Mouse (Mus musculus) neural tube, embryonic 12.5 days (tissue): ENCODE measurements at regions not wholly inside any gene's neighbourhood (a gene's known extent, or its start where the extent isn't known, plus 50 kb on each side); places are given as distances from the start of the nearest gene placed in this dataset.

ENCODE experiments used
- ATAC-seq: fragments of 200-750 bp; cut with Nextera tagmentation; 2 replicates; pipeline ENCODE4 v1.8.0; 2017; ENCODE audit warnings: low read depth, mild to moderate bottlenecking, moderate TSS enrichment, moderate library complexity; ENCODE audit not compliant: low FRiP score
- H3K27ac ChIP-seq: fragments of 300-500 bp; sonication (generic); 2 replicates; pipeline ENCODE4 v1.5.1; 2016
- H3K27me3 ChIP-seq: fragments of 300-500 bp; sonication (generic); replicated peaks from 2 replicates; pipeline ENCODE4 v1.6.1; 2016; ENCODE audit warnings: mild to moderate bottlenecking
- H3K36me3 ChIP-seq: fragments of 300-500 bp; sonication (generic); 2 replicates; pipeline ENCODE4 v1.6.1; 2016; ENCODE audit warnings: mild to moderate bottlenecking
- H3K4me1 ChIP-seq: fragments of 300-500 bp; sonication (generic); 2 replicates; pipeline ENCODE4 v1.6.1; 2016
- H3K4me2 ChIP-seq: fragments of 300-500 bp; sonication (generic); replicated peaks from 2 replicates; pipeline ENCODE4 v1.6.1; 2016; ENCODE audit warnings: mild to moderate bottlenecking
- H3K4me3 ChIP-seq: fragments of 300-500 bp; sonication (generic); 2 replicates; pipeline ENCODE4 v1.5.1; 2016
- H3K9ac ChIP-seq: fragments of 300-500 bp; sonication (generic); 2 replicates; pipeline ENCODE4 v1.6.1; 2016; ENCODE audit warnings: mild to moderate bottlenecking
- H3K9me3 ChIP-seq: fragments of 300-500 bp; sonication (generic); 2 replicates; pipeline ENCODE4 v1.6.1; 2016; ENCODE audit warnings: mild to moderate bottlenecking
- WGBS: fragments of 180-500 bp; shearing (Covaris S2); methylation state at CpG from one replicate; pipeline ENCODE4 v1.1.7; 2016; 5-methylcytosine and 5-hydroxymethylcytosine counted together

DNA sequence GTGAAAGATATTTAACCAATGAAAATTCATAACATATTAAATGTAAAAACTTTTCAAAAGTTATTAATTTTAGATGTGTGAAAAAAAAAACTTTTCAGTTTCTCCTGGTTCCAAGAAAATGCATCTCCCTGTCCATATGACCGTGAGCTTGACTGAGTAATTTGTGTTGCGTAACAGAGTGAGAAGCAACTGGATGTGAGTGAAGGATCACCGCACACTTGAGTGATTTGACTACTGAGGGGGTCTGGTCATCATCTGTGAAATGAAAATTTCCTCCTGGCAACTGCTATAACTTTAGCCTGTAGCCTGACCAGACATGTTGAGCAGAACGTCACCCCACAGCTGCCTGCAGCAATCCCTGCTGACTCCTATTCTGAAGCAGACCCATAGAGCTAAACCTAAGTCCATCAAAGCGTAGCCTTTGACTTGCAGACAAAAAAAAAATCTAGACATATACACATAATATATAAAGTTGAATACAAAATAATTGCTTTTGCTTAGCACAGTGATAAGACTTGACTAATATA, 461.2 kb downstream of the Brinp3 start:
- no peaks in the 10 kb centered on the region for H3K4me1 ChIP-seq
- ATAC-seq, result no peak
- no peak overlapping the region for H3K9ac ChIP-seq
- no peaks in the 10 kb centered on the region for H3K36me3 ChIP-seq
- no peaks in the 10 kb centered on the region for H3K9me3 ChIP-seq
- no peak overlapping the region for H3K4me3 ChIP-seq
- H3K27ac ChIP-seq, result no peak overlapping the region
- H3K27me3 ChIP-seq, result no peaks in the 10 kb centered on the region
- 88% methylated on average over 5 of the region's 5 CpGs for WGBS
- H3K4me2 ChIP-seq, result no peak overlapping the region

DNA sequence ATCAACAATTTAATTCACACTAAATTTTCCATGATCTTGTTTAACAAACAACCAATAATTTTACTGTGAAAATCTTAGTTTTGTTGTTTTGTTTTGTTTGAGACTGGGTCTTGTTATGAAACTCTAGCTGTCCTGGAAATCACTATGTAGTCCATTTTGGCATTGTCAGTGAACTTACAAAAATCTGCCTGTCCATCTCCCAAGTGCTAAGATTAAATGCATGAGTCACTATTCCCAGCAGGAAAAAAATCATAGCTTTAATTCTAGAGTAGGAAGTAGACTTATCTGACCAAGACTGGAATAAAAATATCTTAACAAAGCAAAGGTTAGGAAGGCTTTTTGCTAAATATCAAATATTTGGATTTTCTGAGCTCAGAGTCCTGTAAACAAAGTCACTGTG, 461.8 kb downstream of the Brinp3 start:
- Histone ChIP-seq H3K4me2 (no peak overlapping the region), H3K27me3 (no peaks in the 10 kb centered on the region), H3K36me3 (no peaks in the 10 kb centered on the region), H3K9me3 (no peaks in the 10 kb centered on the region), H3K4me1 (no peaks in the 10 kb centered on the region), H3K27ac (no peak overlapping the region), H3K9ac (no peak overlapping the region), H3K4me3 (no peak overlapping the region)
- no peak for ATAC-seq

DNA sequence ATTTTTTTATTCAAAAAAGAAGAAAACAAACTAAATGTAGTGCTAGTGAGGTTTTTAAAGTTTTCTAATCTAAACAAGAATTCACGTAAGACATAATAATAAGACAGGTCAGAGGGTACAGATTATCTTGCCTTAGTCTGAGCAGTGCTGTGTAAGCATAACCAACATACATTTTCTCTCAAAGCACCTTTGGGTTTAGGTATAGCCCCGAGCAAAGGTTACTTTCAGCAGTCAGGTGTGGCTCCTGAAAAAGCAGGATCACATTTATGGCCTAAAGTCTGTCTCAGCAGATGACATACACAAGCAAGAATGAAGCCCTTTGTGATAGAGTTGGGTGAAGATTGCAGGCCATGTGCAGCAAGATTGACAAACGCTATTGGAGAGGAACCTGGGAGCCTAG, 465.9 kb downstream of the Brinp3 start:
- H3K4me3 ChIP-seq, result no peak overlapping the region
- no peaks in the 10 kb centered on the region for H3K36me3 ChIP-seq
- 89% methylated on average over 3 of the region's 3 CpGs for WGBS
- no peaks in the 10 kb centered on the region for H3K4me1 ChIP-seq
- H3K9ac ChIP-seq, result no peak overlapping the region
- no peaks in the 10 kb centered on the region for H3K27me3 ChIP-seq
- no peaks in the 10 kb centered on the region for H3K9me3 ChIP-seq
- ATAC-seq, result no peak
- H3K4me2 ChIP-seq, result no peak overlapping the region
- H3K27ac ChIP-seq, result no peak overlapping the region

DNA sequence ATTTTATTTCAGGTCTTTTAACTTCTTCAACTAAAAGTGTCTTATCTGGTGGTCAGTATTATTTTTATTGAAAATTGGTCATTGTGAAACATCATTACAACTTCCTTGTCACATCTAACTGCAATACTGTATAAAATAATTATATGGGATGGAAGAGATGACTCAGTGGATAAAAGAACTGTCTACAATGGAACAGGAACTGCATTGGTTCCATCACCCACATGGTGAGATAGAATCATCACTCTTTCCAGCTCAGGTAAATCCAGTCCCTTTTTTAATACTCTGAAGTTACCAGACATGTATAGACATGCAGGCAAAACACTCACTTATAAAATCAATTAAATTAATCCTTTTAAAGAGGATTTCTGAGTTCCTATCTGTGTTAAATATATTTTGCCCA, 473.0 kb downstream of the Brinp3 start:
- Histone ChIP-seq H3K9me3 (no peaks in the 10 kb centered on the region), H3K4me2 (no peak overlapping the region), H3K27me3 (no peaks in the 10 kb centered on the region), H3K9ac (no peak overlapping the region), H3K36me3 (no peaks in the 10 kb centered on the region), H3K27ac (no peak overlapping the region), H3K4me1 (no peaks in the 10 kb centered on the region), H3K4me3 (no peak overlapping the region)
- no peak for ATAC-seq

DNA sequence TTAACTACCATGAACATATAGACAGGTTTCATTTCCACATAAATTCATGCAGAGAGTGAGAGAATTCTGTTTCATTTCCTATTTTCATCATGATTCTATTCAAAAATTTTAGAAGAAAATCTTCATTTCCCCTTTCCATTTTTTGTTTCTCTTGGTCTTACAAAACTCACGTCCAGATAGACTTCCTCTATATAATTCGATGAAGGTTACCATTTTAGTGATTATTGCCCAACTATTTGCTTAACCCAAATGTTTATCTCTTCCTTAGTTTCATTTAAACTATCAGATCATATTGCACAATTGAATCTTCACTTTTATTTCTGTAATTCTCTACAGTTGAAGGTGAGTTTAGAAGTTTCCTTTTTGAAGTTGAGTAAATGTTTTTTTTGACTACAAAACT, 473.4 kb downstream of the Brinp3 start:
- Histone ChIP-seq H3K27ac (no peak overlapping the region), H3K27me3 (no peaks in the 10 kb centered on the region), H3K36me3 (no peaks in the 10 kb centered on the region), H3K9ac (no peak overlapping the region), H3K9me3 (no peaks in the 10 kb centered on the region), H3K4me2 (no peak overlapping the region), H3K4me3 (no peak overlapping the region), H3K4me1 (no peaks in the 10 kb centered on the region)
- 89% methylated on average over 2 of the region's 2 CpGs for WGBS
- no peak for ATAC-seq

DNA sequence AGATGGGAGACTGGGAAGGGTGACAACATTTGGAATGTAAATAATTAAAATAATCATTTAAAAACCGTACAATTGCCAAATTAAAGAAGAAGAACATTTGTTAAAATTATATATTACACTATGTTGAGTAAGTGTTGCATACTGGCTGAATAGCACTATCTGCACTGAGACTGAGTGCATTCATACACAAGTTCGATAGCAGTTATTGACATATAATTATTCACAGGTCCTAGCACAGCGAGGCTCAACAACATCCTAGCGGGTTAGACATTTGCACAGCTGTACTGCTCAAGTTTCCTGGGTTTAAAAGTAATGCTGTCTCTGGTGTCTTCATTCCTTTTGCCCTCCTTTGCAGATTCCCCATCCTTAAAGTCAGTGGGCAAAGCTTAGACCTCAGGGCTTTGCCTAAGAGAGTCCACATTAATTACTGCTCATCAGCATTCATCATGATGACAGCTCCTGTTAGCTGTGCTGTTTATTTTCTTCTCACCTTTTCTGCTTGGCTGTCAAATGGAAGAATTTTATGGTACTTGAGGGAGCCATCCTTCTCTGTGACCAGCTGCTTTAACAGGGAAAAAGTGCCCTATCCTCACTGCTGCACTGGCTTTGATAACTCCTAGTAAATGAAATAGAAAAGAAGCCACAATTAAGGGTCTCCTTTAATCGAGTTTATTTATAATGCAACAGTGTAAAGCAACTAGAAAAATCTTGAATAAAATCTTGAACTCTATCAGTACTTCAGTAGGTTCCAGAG, 489.1 kb downstream of the Brinp3 start:
- Histone ChIP-seq H3K9me3 (no peaks in the 10 kb centered on the region), H3K36me3 (no peaks in the 10 kb centered on the region)
- ATAC-seq, result peak; percentile 85

DNA sequence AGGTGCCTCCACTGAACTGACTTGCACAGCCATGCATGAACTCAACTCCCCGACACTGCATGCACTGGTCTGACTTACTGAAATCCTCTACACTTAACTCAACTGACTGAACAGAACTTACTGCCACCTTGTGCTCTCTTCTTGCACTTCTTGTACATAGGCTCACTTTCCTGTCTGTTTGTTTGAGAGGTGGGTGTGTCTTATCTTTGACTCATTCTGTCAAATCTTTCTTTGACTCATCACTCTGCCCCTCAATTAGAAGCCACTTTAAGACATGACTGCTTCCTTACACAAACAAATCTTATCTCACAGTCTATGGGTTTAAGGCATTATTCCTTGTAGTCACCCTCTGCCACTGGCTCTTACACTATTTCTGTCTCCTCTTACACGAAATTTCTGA, 505.5 kb downstream of the Brinp3 start:
- Histone ChIP-seq H3K36me3 (no peaks in the 10 kb centered on the region), H3K9me3 (no peaks in the 10 kb centered on the region), H3K4me1 (no peaks in the 10 kb centered on the region), H3K27ac (no peak overlapping the region), H3K27me3 (no peaks in the 10 kb centered on the region), H3K4me3 (no peak overlapping the region), H3K9ac (no peak overlapping the region), H3K4me2 (no peak overlapping the region)
- no peak for ATAC-seq
- 63% methylated on average over 2 of the region's 2 CpGs for WGBS

More for the DNA sequence above, 489.1 kb downstream of the Brinp3 start:
- Histone ChIP-seq H3K9ac (no peak overlapping the region), H3K27me3 (no peaks in the 10 kb centered on the region), H3K4me1 (no peaks in the 10 kb centered on the region), H3K27ac (no peak overlapping the region), H3K4me3 (no peak overlapping the region), H3K4me2 (no peak overlapping the region)
- 55% methylated on average over 5 of the region's 5 CpGs for WGBS

DNA sequence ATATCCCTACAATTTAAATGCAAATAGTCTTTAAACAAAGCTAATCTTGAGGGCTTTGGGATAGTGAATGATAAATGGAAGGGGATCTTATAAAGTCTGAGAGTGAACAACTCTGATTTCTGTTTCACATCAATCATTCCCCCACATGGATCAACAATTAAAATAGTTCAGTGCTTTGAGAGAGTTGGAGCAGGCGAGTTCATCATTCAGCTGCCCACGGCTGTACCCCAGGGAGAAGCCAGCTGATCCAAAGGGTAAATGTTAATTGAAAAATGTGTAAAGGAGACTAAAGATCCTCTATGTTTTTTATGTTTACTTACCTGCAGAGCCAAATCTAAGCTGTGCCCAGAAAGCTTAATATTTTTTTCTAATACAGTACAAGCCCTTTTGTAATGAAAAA, 553.2 kb downstream of the Brinp3 start:
- H3K9me3 ChIP-seq, result no peaks in the 10 kb centered on the region
- no peak overlapping the region for H3K9ac ChIP-seq
- no peak overlapping the region for H3K27ac ChIP-seq
- H3K4me3 ChIP-seq, result no peak overlapping the region
- H3K27me3 ChIP-seq, result no peaks in the 10 kb centered on the region
- no peaks in the 10 kb centered on the region for H3K36me3 ChIP-seq
- no peak overlapping the region for H3K4me2 ChIP-seq
- peak; percentile 63; the same call in 1 of the 2 replicates for ATAC-seq
- H3K4me1 ChIP-seq, result no peaks in the 10 kb centered on the region
- WGBS, result 23% methylated on average over 2 of the region's 2 CpGs

DNA sequence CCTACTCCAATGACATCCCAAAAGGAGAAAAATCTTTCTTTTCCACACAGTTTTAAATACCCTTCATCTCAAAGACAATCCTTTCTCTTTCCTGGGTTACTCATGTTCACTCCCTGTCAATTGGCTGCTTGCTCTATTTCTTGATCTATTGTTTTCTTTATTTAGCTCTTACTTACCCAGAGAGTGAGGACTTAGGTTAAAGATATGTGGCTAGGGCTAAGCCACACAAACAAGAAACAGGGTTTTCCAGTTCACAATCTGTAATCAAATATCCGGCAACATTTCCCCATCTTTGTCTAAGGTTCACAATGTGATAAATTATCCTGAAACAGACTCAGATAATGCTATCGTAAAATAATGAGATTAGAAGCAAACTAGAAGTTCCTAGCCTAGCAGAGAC, 563.9 kb downstream of the Brinp3 start:
- no peaks in the 10 kb centered on the region for H3K27me3 ChIP-seq
- WGBS, result 72% methylated on average over 2 of the region's 2 CpGs
- no peaks in the 10 kb centered on the region for H3K9me3 ChIP-seq
- ATAC-seq, result no peak
- H3K4me2 ChIP-seq, result no peak overlapping the region
- no peak overlapping the region for H3K27ac ChIP-seq
- H3K36me3 ChIP-seq, result no peaks in the 10 kb centered on the region
- H3K4me1 ChIP-seq, result no peaks in the 10 kb centered on the region
- no peak overlapping the region for H3K4me3 ChIP-seq
- no peak overlapping the region for H3K9ac ChIP-seq

DNA sequence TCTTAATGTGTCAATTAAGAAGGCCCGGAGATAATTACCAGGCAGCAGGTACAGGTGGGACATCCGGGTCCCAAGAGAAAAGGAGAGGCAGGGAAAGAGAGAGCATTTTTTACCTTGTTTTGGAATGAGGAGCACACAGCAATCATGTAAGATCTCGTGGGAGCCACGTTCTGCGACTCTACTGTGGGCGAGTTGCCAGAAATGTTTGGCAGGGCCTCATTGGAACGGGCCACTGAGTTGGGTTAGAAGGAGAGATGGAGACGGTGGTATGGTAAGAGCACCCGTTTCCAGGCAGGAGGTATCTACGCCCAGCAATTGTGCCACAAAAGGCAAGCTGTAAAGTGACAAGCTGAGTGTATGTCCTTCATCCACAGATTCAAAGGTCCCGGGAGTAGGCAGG, 579.6 kb downstream of the Brinp3 start:
- Histone ChIP-seq H3K9ac (no peak overlapping the region), H3K27me3 (no peaks in the 10 kb centered on the region), H3K9me3 (no peaks in the 10 kb centered on the region), H3K4me2 (no peak overlapping the region), H3K4me1 (no peaks in the 10 kb centered on the region), H3K4me3 (no peak overlapping the region), H3K27ac (no peak overlapping the region), H3K36me3 (no peaks in the 10 kb centered on the region)
- whole genome bisulfite sequencing, result 90% methylated on average over 11 of the region's 11 CpGs
- no peak for ATAC-seq

DNA sequence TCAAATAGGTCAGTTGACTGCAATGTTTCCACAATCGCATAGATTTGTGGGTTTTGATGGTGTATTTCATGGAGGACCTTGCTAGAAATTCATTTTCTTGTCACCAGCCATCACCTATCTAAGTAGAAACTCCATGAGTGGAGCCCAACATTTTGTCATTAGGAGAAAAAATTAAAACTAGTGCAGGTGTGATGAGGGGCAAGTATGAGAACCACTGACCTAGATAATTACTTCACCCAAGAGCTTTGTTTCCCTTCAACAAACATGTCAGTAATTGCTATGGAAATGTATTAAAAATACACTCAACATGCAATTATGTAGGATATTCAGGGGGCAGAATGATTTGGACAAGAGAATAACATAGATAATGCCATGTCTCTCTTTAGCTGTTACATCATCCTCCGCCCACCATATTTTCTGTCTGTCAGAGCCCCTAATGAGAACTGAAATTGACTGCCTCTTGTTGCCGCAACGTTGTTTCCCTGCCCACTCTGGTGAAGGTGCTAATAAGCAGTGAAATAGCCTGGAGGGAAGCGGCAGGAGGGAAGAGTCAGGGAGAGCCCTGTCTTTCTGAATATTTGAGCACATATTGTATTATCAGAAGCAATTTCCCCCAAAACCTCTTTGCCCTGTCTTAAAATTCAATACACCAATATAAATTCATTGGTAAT, 589.7 kb downstream of the Brinp3 start:
- whole genome bisulfite sequencing, result 39% methylated on average over 5 of the region's 5 CpGs
- no peaks in the 10 kb centered on the region for H3K9me3 ChIP-seq
- no peak overlapping the region for H3K27ac ChIP-seq
- ATAC-seq, result no peak
- no peaks in the 10 kb centered on the region for H3K36me3 ChIP-seq
- H3K4me2 ChIP-seq, result no peak overlapping the region
- H3K4me3 ChIP-seq, result no peak overlapping the region
- no peaks in the 10 kb centered on the region for H3K27me3 ChIP-seq
- no peak overlapping the region for H3K9ac ChIP-seq
- H3K4me1 ChIP-seq, result no peaks in the 10 kb centered on the region

DNA sequence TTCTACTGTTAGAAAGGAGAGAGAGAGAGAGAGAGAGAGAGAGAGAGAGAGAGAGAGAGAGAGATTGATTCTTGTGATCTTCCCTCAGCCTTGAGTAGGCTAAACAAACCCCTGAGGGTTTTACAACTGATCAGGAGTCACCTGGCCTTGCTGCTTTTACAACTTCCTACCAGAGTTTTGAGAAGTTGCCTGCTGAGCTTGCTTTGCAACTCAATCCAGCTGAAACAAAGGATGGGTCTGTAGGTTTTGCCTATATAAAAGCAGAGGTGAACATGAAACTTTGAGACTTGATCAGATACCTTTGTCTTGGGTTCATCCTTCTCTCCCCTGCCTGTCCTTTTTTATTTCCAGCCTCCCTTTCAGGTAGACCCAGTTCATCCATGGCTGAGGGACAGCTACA, 631.0 kb downstream of the Brinp3 start:
- Histone ChIP-seq H3K9me3 (no peaks in the 10 kb centered on the region), H3K36me3 (no peaks in the 10 kb centered on the region), H3K27ac (no peak overlapping the region), H3K4me3 (no peak overlapping the region), H3K4me2 (no peak overlapping the region), H3K4me1 (no peaks in the 10 kb centered on the region), H3K27me3 (no peaks in the 10 kb centered on the region), H3K9ac (no peak overlapping the region)
- ATAC-seq, result no peak

DNA sequence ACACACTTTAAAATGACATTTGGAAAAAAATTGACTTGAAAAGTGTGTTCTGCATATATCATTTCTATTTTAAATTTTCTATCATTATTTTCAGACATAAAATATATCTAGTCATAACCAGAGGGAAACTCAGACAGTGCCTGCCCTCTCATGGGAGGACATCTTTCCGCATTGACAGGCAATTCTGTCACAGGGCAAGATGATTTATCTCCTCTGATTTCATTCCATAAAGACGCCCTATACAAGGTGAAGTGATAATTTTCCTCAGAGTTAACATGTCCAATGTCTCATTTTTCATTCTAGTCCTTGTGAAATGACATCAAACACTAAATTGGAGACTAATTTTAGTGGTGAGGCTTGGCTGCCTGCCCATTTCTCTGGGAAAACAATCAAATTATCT, 643.6 kb downstream of the Brinp3 start:
- Histone ChIP-seq H3K9ac (no peak overlapping the region), H3K4me3 (no peak overlapping the region), H3K36me3 (no peaks in the 10 kb centered on the region), H3K4me1 (no peaks in the 10 kb centered on the region), H3K27ac (no peak overlapping the region), H3K27me3 (no peaks in the 10 kb centered on the region), H3K9me3 (no peaks in the 10 kb centered on the region), H3K4me2 (no peak overlapping the region)
- no peak for ATAC-seq
- 57% methylated on average over 2 of the region's 2 CpGs for WGBS
